Mouse (Mus musculus) MEL (cell line): ENCODE data around the gene Il17f. TPM values are rescaled to one million over a fixed set of nuclear protein-coding genes. Genes with fewer than 3 reads are reported as not detected.

ENCODE experiments used
- DNase-seq: peaks from one replicate; pipeline ENCODE4 v3.0.0; 2011; ENCODE audit warnings: low read depth, low spot score
- H3K27ac ChIP-seq: 2 replicates; pipeline ENCODE4 v1.5.1; 2012; ENCODE audit warnings: low read depth, mild to moderate bottlenecking, control low read depth, low read length, moderate library complexity; ENCODE audit not compliant: control insufficient read depth
- H3K27me3 ChIP-seq, 2 experiments: fragments of 150-350 bp in 1 of 2; sonication (generic) in 1 of 2; 2 replicates each; pipeline ENCODE4 v1.6.1; 2012; ENCODE audit warnings: low read length in 2 of 2, mild to moderate bottlenecking in 2 of 2, improper control_type of control experiment in 1 of 2, moderate library complexity in 1 of 2; ENCODE audit not compliant: insufficient read depth in 2 of 2, control insufficient read depth in 1 of 2
- H3K36me3 ChIP-seq, 2 experiments: 2 replicates each; pipeline ENCODE4 v1.6.1; 2012 to 2014; ENCODE audit warnings: low read length in 2 of 2, improper control_type of control experiment in 1 of 2, inconsistent platforms in 1 of 2, mild to moderate bottlenecking in 1 of 2; ENCODE audit not compliant: insufficient read depth in 2 of 2, control insufficient read depth in 1 of 2
- H3K4me1 ChIP-seq, 2 experiments: fragments of 150-350 bp in 1 of 2; sonication (generic) in 1 of 2; 2 replicates each; pipeline ENCODE4 v1.6.1; 2012; ENCODE audit warnings: low read length in 2 of 2, improper control_type of control experiment in 1 of 2, mild to moderate bottlenecking in 1 of 2; ENCODE audit not compliant: insufficient read depth in 2 of 2, control insufficient read depth in 1 of 2
- H3K4me3 ChIP-seq, 2 experiments: fragments of 150-350 bp in 1 of 2; sonication (generic) in 1 of 2; 2 replicates each; pipeline ENCODE4 v1.5.1; 2012; ENCODE audit warnings: low read depth in 2 of 2, low read length in 2 of 2, mild to moderate bottlenecking in 2 of 2, moderate library complexity in 2 of 2, control low read depth in 1 of 2, improper control_type of control experiment in 1 of 2; ENCODE audit not compliant: control insufficient read depth in 1 of 2, insufficient read depth in 1 of 2
- H3K79me2 ChIP-seq: 2 replicates; pipeline ENCODE4 v1.6.1; 2012; ENCODE audit warnings: mild to moderate bottlenecking, low read length, moderate library complexity; ENCODE audit not compliant: control insufficient read depth, poor library complexity, insufficient read depth
- H3K9ac ChIP-seq: 2 replicates; pipeline ENCODE4 v1.6.1; 2012; ENCODE audit warnings: low read depth, mild to moderate bottlenecking, control low read depth, low read length, moderate library complexity; ENCODE audit not compliant: control insufficient read depth, poor library complexity, severe bottlenecking
- H3K9me3 ChIP-seq: fragments of 150-350 bp; sonication (generic); replicated peaks from 2 replicates; pipeline ENCODE4 v1.6.1; 2012; ENCODE audit warnings: mild to moderate bottlenecking, low read length, improper control_type of control experiment, moderate library complexity; ENCODE audit not compliant: insufficient read depth
- BHLHE40 ChIP-seq: IDR thresholded peaks from 2 replicates; pipeline ENCODE4 v1.6.1; 2012; ENCODE audit warnings: low read depth, mild to moderate bottlenecking, inconsistent platforms, low read length, improper control_type of control experiment, borderline replicate concordance
- CHD1 ChIP-seq: IDR thresholded peaks from 2 replicates; pipeline ENCODE4 v1.6.1; 2012; ENCODE audit warnings: low read depth, mild to moderate bottlenecking, inconsistent platforms, low read length, improper control_type of control experiment
- CHD2 ChIP-seq: IDR thresholded peaks from 2 replicates; pipeline ENCODE4 v1.6.1; 2011; ENCODE audit warnings: low read length, improper control_type of control experiment
- ELF1 ChIP-seq: IDR thresholded peaks from 2 replicates; pipeline ENCODE4 v1.6.1; 2014; ENCODE audit warnings: low read depth, mild to moderate bottlenecking, inconsistent platforms, low read length, improper control_type of control experiment, moderate library complexity
- GATA1 ChIP-seq: IDR thresholded peaks from 2 replicates; pipeline ENCODE4 v1.6.1; 2011; ENCODE audit warnings: low read depth, low read length, improper control_type of control experiment
- HCFC1 ChIP-seq: IDR thresholded peaks from 2 replicates; pipeline ENCODE4 v1.6.1; 2012; ENCODE audit warnings: low read depth, mild to moderate bottlenecking, inconsistent platforms, low read length, improper control_type of control experiment, moderate library complexity
- JUND ChIP-seq: IDR thresholded peaks from 2 replicates; pipeline ENCODE4 v1.6.1; 2011; ENCODE audit warnings: low read depth, mild to moderate bottlenecking, improper control_type of control experiment, low read length
- KAT2A ChIP-seq: conservative IDR thresholded peaks from 2 replicates; pipeline ENCODE4 v1.6.1; 2012; ENCODE audit warnings: low read depth, low read length, improper control_type of control experiment, inconsistent platforms
- MAX ChIP-seq: IDR thresholded peaks from 2 replicates; pipeline ENCODE4 v1.6.1; 2011; ENCODE audit warnings: low read length, improper control_type of control experiment
- MAZ ChIP-seq: IDR thresholded peaks from 2 replicates; pipeline ENCODE4 v1.6.1; 2012; ENCODE audit warnings: low read depth, mild to moderate bottlenecking, inconsistent platforms, low read length, improper control_type of control experiment
- MYC ChIP-seq: IDR thresholded peaks from 2 replicates; pipeline ENCODE4 v1.6.1; 2011; ENCODE audit warnings: low read depth, mild to moderate bottlenecking, low read length, improper control_type of control experiment, moderate library complexity
- NELFE ChIP-seq: IDR thresholded peaks from 2 replicates; pipeline ENCODE4 v1.6.1; 2011; ENCODE audit warnings: low read depth, low read length, improper control_type of control experiment
- POLR2AphosphoS2 ChIP-seq: IDR thresholded peaks from 2 replicates; pipeline ENCODE4 v1.6.1; 2011; ENCODE audit warnings: low read length, improper control_type of control experiment
- POLR2AphosphoS5 ChIP-seq: IDR thresholded peaks from 2 replicates; pipeline ENCODE4 v1.6.1; 2012; ENCODE audit warnings: low read depth, borderline replicate concordance, mild to moderate bottlenecking, inconsistent platforms, low read length, moderate library complexity, mixed read lengths
- SIN3A ChIP-seq: IDR thresholded peaks from 2 replicates; pipeline ENCODE4 v1.6.1; 2012; ENCODE audit warnings: low read length, improper control_type of control experiment, inconsistent platforms
- TAL1 ChIP-seq: IDR thresholded peaks from 2 replicates; pipeline ENCODE4 v1.6.1; 2012; ENCODE audit warnings: mild to moderate bottlenecking, inconsistent platforms, low read length, moderate library complexity, mixed read lengths
- USF2 ChIP-seq, 2 experiments: IDR thresholded peaks; 2 replicates each; pipeline ENCODE4 v1.6.1; 2011 to 2012; ENCODE audit warnings: improper control_type of control experiment in 2 of 2, low read length in 2 of 2, borderline replicate concordance in 1 of 2, inconsistent platforms in 1 of 2, low read depth in 1 of 2, mild to moderate bottlenecking in 1 of 2; ENCODE audit not compliant: insufficient read depth in 1 of 2
- ZC3H11A ChIP-seq: IDR thresholded peaks from 2 replicates; pipeline ENCODE4 v1.6.1; 2012; ENCODE audit warnings: low read depth, mild to moderate bottlenecking, inconsistent platforms, low read length, improper control_type of control experiment
- ZMIZ1 ChIP-seq: IDR thresholded peaks from 2 replicates; pipeline ENCODE4 v1.6.1; 2012; ENCODE audit warnings: low read depth, mild to moderate bottlenecking, inconsistent platforms, low read length, improper control_type of control experiment, moderate library complexity
- polyA plus RNA-seq, 2 experiments: library from polyadenylated mRNA; stranded (reverse) in 1 of 2; unstranded in 1 of 2; fragments of >175 nt in 1 of 2; fragments of >200 nt in 1 of 2; gene quantifications; 2 replicates each; pipeline versions ENCODE4 v1.2.1 to v1.2.4; 2012; ENCODE audit warnings: low replicate concordance in 2 of 2, low read depth in 1 of 2; ENCODE audit not compliant: insufficient read length in 2 of 2, insufficient read depth in 1 of 2, missing spikeins in 1 of 2
- total RNA-seq: library from RNA; depleted of rRNA; stranded (reverse); fragments of 300-350 nt; gene quantifications from 2 replicates; pipeline ENCODE4 v1.2.3, GENCODE M21; 2012

Il17f gene
- total and polyA plus RNA-seq, 3 experiments = not detected

DNA sequence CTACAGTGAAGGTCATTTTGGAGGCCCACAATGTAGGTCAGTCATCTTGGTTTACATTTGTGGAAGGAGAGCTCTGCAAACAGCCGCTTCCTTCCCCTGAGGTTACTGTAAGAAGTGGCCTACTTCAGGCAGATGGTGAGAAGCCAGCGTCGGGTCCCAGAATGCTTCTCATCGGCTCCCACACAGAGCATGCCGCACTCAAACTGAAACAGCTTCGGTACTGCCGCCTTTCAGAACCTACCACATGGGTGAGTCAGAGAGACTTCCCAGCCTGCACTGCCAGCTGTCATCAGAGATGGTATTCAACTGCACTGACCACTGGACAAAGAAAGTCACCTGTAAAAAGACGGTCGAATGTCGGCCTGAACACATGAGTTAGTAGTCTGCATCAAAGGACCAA is 30.6 kb downstream of the Il17f start:
- no peaks in the 10 kb centered on the region for H3K4me1 ChIP-seq
- no peak overlapping the region for H3K9ac ChIP-seq
- H3K36me3 ChIP-seq = no peaks in the 10 kb centered on the region
- TF ChIP-seq JUND (no peak), MYC (no peak), TAL1 (no peak), POLR2AphosphoS2 (no peak), MAX (no peak), CHD2 (no peak), ELF1 (no peak), KAT2A (no peak), SIN3A (no peak), MAZ (no peak), ZC3H11A (no peak), GATA1 (no peak), CHD1 (no peak), ZMIZ1 (no peak), HCFC1 (no peak), POLR2AphosphoS5 (no peak), BHLHE40 (no peak), USF2 (IDR thresholded peaks at IDR 0.05; ENCODE audit: borderline replicate concordance in 1 of 2, insufficient read depth in 1 of 2, low read depth in 1 of 2, low read length in 2 of 2) (no peak), NELFE (no peak)
- TF ChIP-seq, all 39 proteins: peak for 0
- no peaks in the 10 kb centered on the region for H3K9me3 ChIP-seq
- no peak for DNase-seq
- no peaks in the 10 kb centered on the region for H3K79me2 ChIP-seq
- H3K4me3 ChIP-seq = no peak overlapping the region
- H3K27me3 ChIP-seq = no peaks in the 10 kb centered on the region
- H3K27ac ChIP-seq = no peak overlapping the region

DNA sequence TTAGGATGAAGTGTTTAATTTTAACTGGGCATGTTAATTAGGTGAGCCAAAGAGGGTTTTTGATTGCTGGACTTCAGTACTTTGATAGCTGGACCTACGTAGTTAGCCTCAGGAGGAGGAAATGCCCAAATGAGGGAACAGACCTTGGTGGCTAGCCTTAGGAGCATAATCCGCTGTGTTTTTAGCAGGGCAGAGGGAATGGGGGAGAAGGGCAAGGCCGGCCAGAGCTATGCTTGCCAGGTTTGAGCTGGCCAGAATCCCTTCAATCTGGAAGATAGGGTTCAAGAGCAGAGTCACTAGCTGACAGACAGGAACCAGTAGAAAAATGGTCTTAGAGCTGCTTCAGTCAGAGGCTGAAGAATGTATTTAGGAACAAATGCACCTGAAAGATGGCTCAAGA is 32.8 kb downstream of the Il17f start:
- Histone ChIP-seq H3K27ac (no peak overlapping the region), H3K9me3 (no peaks in the 10 kb centered on the region), H3K9ac (no peak overlapping the region), H3K79me2 (no peaks in the 10 kb centered on the region), H3K4me1 (no peaks in the 10 kb centered on the region), H3K36me3 (no peaks in the 10 kb centered on the region), H3K27me3 (no peaks in the 10 kb centered on the region), H3K4me3 (no peak overlapping the region)
- no peak for DNase-seq
- TF ChIP-seq ZMIZ1 = no peak
